Mouse (Mus musculus): Measurements from ENCODE around the gene Slc9a6.

- TF ChIP-seq RCOR1 (IDR thresholded peaks at IDR 0.05; ENCODE audit: low read depth, low read length) (no peak), CHD1 (IDR thresholded peaks at IDR 0.05; ENCODE audit: low read depth, low read length) (no peak), SIN3A (IDR thresholded peaks at IDR 0.05; ENCODE audit: low read length) (no peak; the same call in 1 of the 2 replicates), E2F4 (IDR thresholded peaks at IDR 0.05; ENCODE audit: borderline replicate concordance, low read depth, low read length) (no peak)
These were observed 303 bp upstream of the Slc9a6 start for GRCm38 (mm10) chrX:56609285-56609622.
